Mouse (Mus musculus) thymus, adult 2 months (tissue): Measurements from ENCODE around the gene Vipr2. TPM values are rescaled to one million over a fixed set of nuclear protein-coding genes. Genes with fewer than 3 reads are reported as not detected.

ENCODE experiments used
- DNase-seq: peaks from one replicate; pipeline ENCODE4 v3.0.0; 2021
- H3K27ac ChIP-seq: fragments of 200-500 bp; 2 replicates; pipeline ENCODE4 v1.5.1; 2012; ENCODE audit warnings: low read length, control low read depth; ENCODE audit not compliant: control insufficient read depth, insufficient read depth
- H3K27me3 ChIP-seq: fragments of 200-500 bp; 2 replicates; pipeline ENCODE4 v1.6.1; 2012; ENCODE audit warnings: mild to moderate bottlenecking, low read length, moderate library complexity, mixed read lengths; ENCODE audit not compliant: control insufficient read depth, insufficient read depth
- H3K36me3 ChIP-seq: fragments of 200-500 bp; 2 replicates; pipeline ENCODE4 v1.6.1; 2012; ENCODE audit warnings: mild to moderate bottlenecking, low read length, moderate library complexity; ENCODE audit not compliant: control insufficient read depth, insufficient read depth
- H3K4me1 ChIP-seq: fragments of 200-500 bp; replicated peaks from 2 replicates; pipeline ENCODE4 v1.6.1; 2012; ENCODE audit warnings: low read length; ENCODE audit not compliant: control insufficient read depth, insufficient read depth
- H3K4me3 ChIP-seq: fragments of 200-500 bp; 2 replicates; pipeline ENCODE4 v1.5.1; 2012; ENCODE audit warnings: mild to moderate bottlenecking, low read length, control low read depth, moderate library complexity; ENCODE audit not compliant: control insufficient read depth, insufficient read depth
- CTCF ChIP-seq: fragments of 200-500 bp; IDR thresholded peaks from 2 replicates; pipeline ENCODE4 v1.5.1; 2012; ENCODE audit warnings: mild to moderate bottlenecking, control low read depth, low read length, moderate library complexity, borderline replicate concordance; ENCODE audit not compliant: control insufficient read depth, poor library complexity, insufficient read depth; ENCODE audit errors: extremely low read depth
- POLR2A ChIP-seq: fragments of 200-500 bp; IDR thresholded peaks from 2 replicates; pipeline ENCODE4 v1.6.1; 2012; ENCODE audit warnings: mild to moderate bottlenecking, low read length, control low read depth, moderate library complexity; ENCODE audit not compliant: control insufficient read depth, poor library complexity, insufficient read depth; ENCODE audit errors: extremely low read depth
- WGBS: fragments of 180-500 bp; shearing (Covaris S2); methylation state at CpG from one replicate; pipeline ENCODE4 v1.1.7; 2018; 5-methylcytosine and 5-hydroxymethylcytosine counted together
- polyA plus RNA-seq: library from polyadenylated mRNA; depleted of rRNA; stranded (reverse); fragments of >200 nt; gene quantifications from 2 replicates; pipeline ENCODE4 v1.2.3, GENCODE M21; 2012

Vipr2 gene
- polyA plus RNA-seq, 1 experiment = 0.66 TPM

GRCm38 (mm10) chr12:116049236-116049635 lies 28.3 kb upstream of the Vipr2 start:
- no peak for TF ChIP-seq POLR2A
- no peak for TF ChIP-seq CTCF
- no peaks in the 10 kb centered on the region for H3K36me3 ChIP-seq
- no peak for DNase-seq
- H3K4me1 ChIP-seq = peaks cover 8% of the 10 kb centered on the region
- H3K27me3 ChIP-seq = no peaks in the 10 kb centered on the region
- no peak overlapping the region for H3K4me3 ChIP-seq
- WGBS = 85% methylated on average over 3 of the region's 3 CpGs
- peak overlapping the region; percentile 13; the same call in 1 of the 2 replicates for H3K27ac ChIP-seq

GRCm38 (mm10) chr12:116049701-116050100 lies 27.8 kb upstream of the Vipr2 start:
- H3K4me1 ChIP-seq = peaks cover 8% of the 10 kb centered on the region
- peaks cover 3% of the 10 kb centered on the region for H3K36me3 ChIP-seq
- H3K4me3 ChIP-seq = no peak overlapping the region
- TF ChIP-seq CTCF (no peak), POLR2A (no peak)
- H3K27me3 ChIP-seq = no peaks in the 10 kb centered on the region
- DNase-seq = peak; percentile 42
- WGBS = 48% methylated on average over 6 of the region's 6 CpGs
- no peak overlapping the region for H3K27ac ChIP-seq

GRCm38 (mm10) chr12:116054342-116054741 lies 23.2 kb upstream of the Vipr2 start:
- WGBS = 91% methylated on average over 8 of the region's 8 CpGs
- no peak for DNase-seq
- no peak for TF ChIP-seq CTCF
- no peak for TF ChIP-seq POLR2A

GRCm38 (mm10) chr12:116056112-116056511 lies 21.4 kb upstream of the Vipr2 start:
- H3K4me3 ChIP-seq = no peak overlapping the region
- DNase-seq = no peak
- H3K27me3 ChIP-seq = no peaks in the 10 kb centered on the region
- TF ChIP-seq POLR2A (no peak), CTCF (no peak)
- WGBS = 93% methylated on average over 3 of the region's 3 CpGs
- no peak overlapping the region for H3K27ac ChIP-seq
- peaks cover 46% of the 10 kb centered on the region for H3K36me3 ChIP-seq
- no peaks in the 10 kb centered on the region for H3K4me1 ChIP-seq

More at GRCm38 (mm10) chr12:116054342-116054741, 23.2 kb upstream of the Vipr2 start:
- Histone ChIP-seq H3K27me3 (no peaks in the 10 kb centered on the region), H3K27ac (no peak overlapping the region), H3K4me1 (peaks cover 3% of the 10 kb centered on the region), H3K4me3 (no peak overlapping the region), H3K36me3 (peaks cover 32% of the 10 kb centered on the region)

GRCm38 (mm10) chr12:116061561-116062193 lies 15.8 kb upstream of the Vipr2 start:
- H3K27ac ChIP-seq = no peak overlapping the region
- DNase-seq = no peak
- TF ChIP-seq CTCF (no peak), POLR2A (no peak)
- H3K27me3 ChIP-seq = no peaks in the 10 kb centered on the region
- no peak overlapping the region for H3K4me3 ChIP-seq
- WGBS = 97% methylated on average over 5 of the region's 5 CpGs
- H3K4me1 ChIP-seq = no peaks in the 10 kb centered on the region
- peaks cover 32% of the 10 kb centered on the region for H3K36me3 ChIP-seq

GRCm38 (mm10) chr12:116062194-116062583 lies 15.3 kb upstream of the Vipr2 start:
- DNase-seq = no peak
- WGBS = 100% methylated on average over 2 of the region's 2 CpGs
- TF ChIP-seq CTCF = no peak
- TF ChIP-seq POLR2A = no peak
- no peak overlapping the region for H3K4me3 ChIP-seq
- peaks cover 27% of the 10 kb centered on the region for H3K36me3 ChIP-seq
- no peaks in the 10 kb centered on the region for H3K27me3 ChIP-seq
- no peak overlapping the region for H3K27ac ChIP-seq
- no peaks in the 10 kb centered on the region for H3K4me1 ChIP-seq
